Mouse (Mus musculus): ENCODE data around the gene Olfr1065.
"Not testable (repeated sequence)": the region's sequence is repeated elsewhere in the genome, so short reads cannot be mapped to it uniquely, and the experiment has no call there.

The Olfr1065 gene

GRCm38 (mm10) chr2:86450491-86450890 lies at the start of gene Olfr1065:
Gene Olfr1065, minus strand, starts transcription at chr2:86450591.
- DNase-seq, result not testable (repeated sequence)

- no peak for DNase-seq
These were observed 36.9 kb upstream of the Olfr1065 start, which contains the start of gene Olfr228 for GRCm38 (mm10) chr2:86487286-86487685. Gene Olfr228, minus strand, starts transcription at chr2:86487386.

GRCm38 (mm10) chr2:86464442-86465109 lies 14.2 kb upstream of the Olfr1065 start:
- peak in 1 of 2 experiments; percentile 8 for DNase-seq

GRCm38 (mm10) chr2:86460434-86460833 lies 10.0 kb upstream of the Olfr1065 start:
- DNase-seq, result no peak

- no peak for DNase-seq
These were observed 5.8 kb upstream of the Olfr1065 start, which contains the start of gene Olfr1066 for GRCm38 (mm10) chr2:86456169-86456568. Gene Olfr1066, minus strand, starts transcription at chr2:86456269.

- not testable (repeated sequence) for DNase-seq
These were observed 8.3 kb downstream of the Olfr1065 start for GRCm38 (mm10) chr2:86442101-86442500.

- DNase-seq, result not testable (repeated sequence)
These were observed 21.9 kb downstream of the Olfr1065 start for GRCm38 (mm10) chr2:86428511-86428910.

- DNase-seq, result not testable (repeated sequence)
These were observed 23.7 kb downstream of the Olfr1065 start, which contains the start of gene Olfr1062 for GRCm38 (mm10) chr2:86426649-86427048. Gene Olfr1062, minus strand, starts transcription at chr2:86426749.

GRCm38 (mm10) chr2:86413950-86414349 lies 36.4 kb downstream of the Olfr1065 start, which contains the start of gene Olfr1061:
Gene Olfr1061, minus strand, starts transcription at chr2:86414050.
- no peak for DNase-seq

GRCm38 (mm10) chr2:86395114-86395513 lies 55.3 kb downstream of the Olfr1065 start:
- DNase-seq, result no peak

Measured in spleen, adult 18-20 months (tissue).